Mouse (Mus musculus) Patski (cell line): ENCODE measurements around the gene St8sia4. TPM values are rescaled to one million over a fixed set of nuclear protein-coding genes. Genes with fewer than 3 reads are reported as not detected.

Experiments
- ATAC-seq: fragments of 100-300 bp; one replicate; pipeline ENCODE4 v1.8.0; 2021
- CTCF ChIA-PET: fragments of 350-600 bp; sonication (Branson Sonifier 250); formaldehyde crosslinking; loops from one replicate; lab custom pipeline; 2022; ENCODE audit warnings: inconsistent platforms; lab: Charles Lee
- POLR2A ChIA-PET: fragments of 350-600 bp; sonication (Branson Sonifier 250); formaldehyde crosslinking; loops from one replicate; lab custom pipeline; 2022; ENCODE audit warnings: antibody characterized with exemption, inconsistent platforms; lab: Charles Lee
- DNase-seq: peaks from one replicate; pipeline ENCODE4 v3.0.0-alpha.2; 2011; ENCODE audit warnings: low read depth, low spot score
- H3K27me3 ChIP-seq: fragments of 371-371 bp; one replicate; pipeline ENCODE4 v1.5.1; 2021
- CTCF ChIP-seq: fragments of 100-300 bp; IDR thresholded peaks from one replicate; pipeline ENCODE4 v1.5.1; 2021
- in situ Hi-C: fragments of 300-500 bp; cut with MboI; formaldehyde crosslinking; loops from 3 replicates; pipeline ENCODE4 v1.11.1; 2018; ENCODE audit warnings: low pct_unique_long_range_greater_than_20kb, mixed read lengths
- polyA plus RNA-seq: library from polyadenylated mRNA; unstranded; gene quantifications from one replicate; pipeline ENCODE4 v1.2.3, GENCODE M21; 2021

Gene St8sia4
- polyA plus RNA-seq, 1 experiment from 2014 or later: not detected

- in situ Hi-C loops: no loop called here
- ChIA-PET POLR2A (no interaction called here), CTCF (no interaction called here)
- TF ChIP-seq CTCF: no peak
- no peak for ATAC-seq
- H3K27me3 ChIP-seq: peaks cover 10% of the 10 kb centered on the region
- DNase-seq: no peak
These were observed 10.2 kb downstream of the St8sia4 start for GRCm38 (mm10) chr1:95657051-95657668.

DNA sequence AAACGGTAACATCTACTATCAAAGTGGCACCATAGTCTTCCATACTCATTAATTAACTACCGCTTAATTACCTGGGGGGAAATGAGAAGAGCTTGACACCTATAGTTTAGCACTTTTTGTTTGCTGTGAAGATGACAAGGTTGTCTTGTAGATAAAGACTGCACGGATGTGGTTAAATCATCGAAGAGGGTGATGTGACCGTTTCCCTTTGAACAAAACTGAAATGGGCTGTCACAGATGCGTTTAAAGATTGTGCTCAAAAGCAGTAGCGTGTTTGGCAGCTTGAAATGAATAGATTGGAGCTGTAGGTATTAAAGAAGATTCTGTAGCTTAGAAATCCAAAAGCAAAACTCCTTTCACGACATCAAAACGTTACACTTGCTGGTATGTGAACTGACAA lies 11.8 kb downstream of the St8sia4 start:
- no peak for TF ChIP-seq CTCF
- in situ Hi-C loops: no loop called here
- CTCF ChIA-PET: interaction anchor here (0.8 kb wide), 1 partner anchor 9 kb away, joined by 3 read pairs; no protein-coding TSS in a partner anchor
- H3K27me3 ChIP-seq: peaks cover 10% of the 10 kb centered on the region
- POLR2A ChIA-PET: no interaction called here
- ATAC-seq: no peak
- DNase-seq: no peak

DNA sequence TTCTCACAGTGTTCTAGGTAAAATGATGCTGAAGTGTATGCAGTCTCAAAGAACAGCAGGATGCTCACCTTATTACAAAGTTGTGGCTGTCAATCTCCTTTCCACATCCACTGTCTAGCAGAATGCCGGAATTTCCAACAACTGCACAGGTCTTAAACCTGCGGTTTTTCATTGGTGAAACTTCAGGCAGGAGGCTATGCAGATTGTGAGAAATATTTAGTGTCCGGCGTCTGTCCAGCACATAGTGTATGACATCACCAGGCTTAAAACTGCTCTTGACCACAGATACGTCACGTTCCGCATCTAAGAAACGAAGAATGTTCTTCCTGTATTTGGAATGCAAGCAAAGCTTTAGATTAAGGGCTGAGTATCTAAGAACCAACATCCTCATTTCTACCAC lies 13.9 kb downstream of the St8sia4 start:
- ATAC-seq: no peak

GRCm38 (mm10) chr1:95644292-95644691 lies 23.1 kb downstream of the St8sia4 start:
- ChIA-PET CTCF (no interaction called here), POLR2A (no interaction called here)
- ATAC-seq (no peak), DNase-seq (no peak)
- in situ Hi-C loops: no loop called here
- TF ChIP-seq CTCF: no peak
- H3K27me3 ChIP-seq: peaks cover 14% of the 10 kb centered on the region

More for the DNA sequence above, 13.9 kb downstream of the St8sia4 start:
- peaks cover 12% of the 10 kb centered on the region for H3K27me3 ChIP-seq
- no peak for TF ChIP-seq CTCF
- CTCF ChIA-PET: no interaction called here
- DNase-seq: no peak
- POLR2A ChIA-PET: no interaction called here
- in situ Hi-C loops: no loop called here

- DNase-seq (no peak), ATAC-seq (no peak)
- in situ Hi-C loops: no loop called here
- H3K27me3 ChIP-seq: no peaks in the 10 kb centered on the region
- no peak for TF ChIP-seq CTCF
- CTCF ChIA-PET: no interaction called here
- POLR2A ChIA-PET: no interaction called here
These were observed 28.4 kb downstream of the St8sia4 start for GRCm38 (mm10) chr1:95639001-95639400.

- CTCF ChIA-PET: no interaction called here
- ATAC-seq (no peak), DNase-seq (no peak)
- no peak for TF ChIP-seq CTCF
- POLR2A ChIA-PET: no interaction called here
- in situ Hi-C loops: no loop called here
- H3K27me3 ChIP-seq: no peaks in the 10 kb centered on the region
These were observed 43.0 kb downstream of the St8sia4 start for GRCm38 (mm10) chr1:95624376-95624775.

- TF ChIP-seq CTCF: no peak
- ATAC-seq: no peak
- no peaks in the 10 kb centered on the region for H3K27me3 ChIP-seq
- no peak for DNase-seq
- ChIA-PET POLR2A (no interaction called here), CTCF (no interaction called here)
- in situ Hi-C loops: no loop called here
These were observed 48.7 kb downstream of the St8sia4 start for GRCm38 (mm10) chr1:95618647-95619046.

GRCm38 (mm10) chr1:95618125-95618524 lies 49.2 kb downstream of the St8sia4 start:
- no peak for TF ChIP-seq CTCF
- ChIA-PET POLR2A (no interaction called here), CTCF (no interaction called here)
- in situ Hi-C loops: no loop called here
- no peaks in the 10 kb centered on the region for H3K27me3 ChIP-seq
- DNase-seq (no peak), ATAC-seq (no peak)

DNA sequence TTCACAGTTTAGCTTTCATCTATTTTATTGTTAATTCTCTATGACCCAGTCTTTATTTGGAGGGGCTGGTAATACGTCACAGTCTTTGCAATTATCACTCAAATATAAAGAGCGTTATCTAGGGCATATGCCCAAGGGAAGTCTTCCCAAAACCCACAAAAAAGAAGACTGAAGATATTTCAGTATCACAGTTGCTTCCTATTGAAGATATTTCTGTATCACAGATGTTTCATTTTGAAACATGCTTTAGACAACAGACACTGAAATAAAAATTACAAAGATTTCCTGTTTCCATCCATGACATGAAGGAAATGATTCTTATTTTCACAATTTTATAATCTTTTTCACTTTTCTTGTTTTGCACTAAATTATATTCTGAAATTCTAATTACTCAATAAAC lies 57.4 kb downstream of the St8sia4 start:
- ChIA-PET CTCF (no interaction called here), POLR2A (no interaction called here)
- ATAC-seq (no peak), DNase-seq (no peak)
- in situ Hi-C loops: no loop called here
- no peaks in the 10 kb centered on the region for H3K27me3 ChIP-seq
- TF ChIP-seq CTCF: no peak

DNA sequence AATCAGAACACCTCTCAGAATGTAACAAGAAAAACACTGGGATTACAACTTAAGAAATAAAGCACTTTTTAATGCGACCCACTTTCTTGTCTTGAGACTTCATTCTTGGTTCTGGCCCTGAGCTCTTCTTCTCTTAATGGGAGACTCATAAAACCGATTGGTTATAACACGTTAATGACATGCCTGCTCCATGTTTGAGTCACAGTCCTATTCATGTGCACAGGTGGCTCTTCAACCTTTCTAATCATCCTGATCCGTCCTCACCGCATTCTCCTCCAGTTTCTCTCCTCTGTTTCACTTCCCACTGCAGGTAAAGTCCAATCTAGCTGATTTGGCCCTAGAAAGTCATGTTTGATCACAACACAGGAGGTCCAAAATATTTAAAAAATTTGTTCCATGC lies 58.3 kb downstream of the St8sia4 start:
- H3K27me3 ChIP-seq: no peaks in the 10 kb centered on the region
- in situ Hi-C loops: no loop called here
- CTCF ChIA-PET: no interaction called here
- DNase-seq: no peak
- ATAC-seq: no peak
- no peak for TF ChIP-seq CTCF
- POLR2A ChIA-PET: no interaction called here

- DNase-seq: no peak
- no peak for TF ChIP-seq CTCF
- H3K27me3 ChIP-seq: no peaks in the 10 kb centered on the region
- CTCF ChIA-PET: no interaction called here
- POLR2A ChIA-PET: no interaction called here
- in situ Hi-C loops: no loop called here
- ATAC-seq: no peak
These were observed 61.9 kb downstream of the St8sia4 start for GRCm38 (mm10) chr1:95605458-95605857.

DNA sequence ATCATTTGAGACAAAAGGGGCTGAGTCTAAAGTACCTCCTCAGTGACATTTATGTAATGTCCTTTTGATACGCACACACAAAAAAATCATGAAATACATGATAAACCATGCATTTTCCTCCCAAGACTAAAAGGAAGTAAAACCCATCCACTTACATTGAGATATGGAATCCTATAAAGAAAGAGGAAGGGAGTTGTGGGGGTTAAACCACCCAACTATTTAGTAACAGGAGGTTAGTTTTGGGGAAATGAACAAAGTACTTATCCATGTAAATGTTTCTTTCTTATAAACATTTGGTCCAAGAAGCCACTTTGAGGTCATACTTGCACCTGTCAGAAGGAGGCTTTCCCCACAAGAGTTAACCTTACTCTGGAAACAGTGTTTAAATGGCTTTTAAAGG lies 69.3 kb downstream of the St8sia4 start:
- in situ Hi-C loops: no loop called here
- ChIA-PET POLR2A (no interaction called here), CTCF (no interaction called here)
- no peak for TF ChIP-seq CTCF
- no peaks in the 10 kb centered on the region for H3K27me3 ChIP-seq
- ATAC-seq (no peak), DNase-seq (no peak)
